Mouse (Mus musculus) layer of hippocampus, adult 18-20 months (tissue): Measurements from ENCODE around the gene Gm5475. TPM values are rescaled to one million over a fixed set of nuclear protein-coding genes. Genes with fewer than 3 reads are reported as not detected.

Experiments
- total RNA-seq, 2 experiments: library from RNA; stranded (reverse); gene quantifications; 2 replicates each; pipeline ENCODE4 v1.2.3; 2021

Gm5475 gene
- total RNA-seq, 2 experiments from 2014 or later, result not detected

Other genes starting within 250 kb of the Gm5475 start
- gene Atf1, start 194.3 kb upstream of the Gm5475 start, total RNA-seq, result 10 to 100 TPM; 20.3 to 23.4 TPM
- gene Tmprss12, start 141.3 kb upstream of the Gm5475 start, total RNA-seq, result not detected
- gene Mettl7a1, start 118.0 kb upstream of the Gm5475 start, total RNA-seq, result 10 to 100 TPM; 45.8 to 48.5 TPM
- under 1 TPM; 0.30 to 0.57 TPM for gene Mettl7a3, start 87.2 kb upstream of the Gm5475 start, total RNA-seq
- not detected for gene Methig1, start 69.0 kb upstream of the Gm5475 start, total RNA-seq
- under 1 TPM; 0.58 to 0.77 TPM for gene Mettl7a2, start 68.9 kb upstream of the Gm5475 start, total RNA-seq
- gene Higd1c, start 57.6 kb upstream of the Gm5475 start, total RNA-seq, result not detected
- gene Slc11a2, start 2.9 kb downstream of the Gm5475 start, total RNA-seq, result 10 to 100 TPM; 55.4 to 58.7 TPM
- gene Letmd1, start 46.9 kb downstream of the Gm5475 start, total RNA-seq, result 10 to 100 TPM; 58.4 to 61.4 TPM
- gene Csrnp2, start 73.3 kb downstream of the Gm5475 start, total RNA-seq, result 10 to 100 TPM; 26.0 to 26.2 TPM
- gene Tfcp2, start 129.9 kb downstream of the Gm5475 start, total RNA-seq, result 10 to 100 TPM; 29.9 to 32.9 TPM
- 100 to 1,000 TPM in 1 of 2 experiments, 10 to 100 TPM in 1; 98.2 to 104 TPM for gene Pou6f1, start 177.8 kb downstream of the Gm5475 start, total RNA-seq
- 100 to 1,000 TPM; 116 to 119 TPM for gene Dazap2, start 193.2 kb downstream of the Gm5475 start, total RNA-seq
- gene Smagp, start 214.8 kb downstream of the Gm5475 start, total RNA-seq, result 1 to 10 TPM; 1.4 to 1.9 TPM
- gene Bin2, start 247.4 kb downstream of the Gm5475 start, total RNA-seq, result 1 to 10 TPM; 5.4 to 5.7 TPM